Mouse (Mus musculus) neural tube, embryonic 12.5 days (tissue): Measurements from ENCODE around the gene Zbtb12. TPM values are rescaled to one million over a fixed set of nuclear protein-coding genes. Genes with fewer than 3 reads are reported as not detected.

Experiments
- ATAC-seq: fragments of 200-750 bp; cut with Nextera tagmentation; 2 replicates; pipeline ENCODE4 v1.8.0; 2017; ENCODE audit warnings: low read depth, mild to moderate bottlenecking, moderate TSS enrichment, moderate library complexity; ENCODE audit not compliant: low FRiP score
- H3K27ac ChIP-seq: fragments of 300-500 bp; sonication (generic); 2 replicates; pipeline ENCODE4 v1.5.1; 2016
- H3K27me3 ChIP-seq: fragments of 300-500 bp; sonication (generic); replicated peaks from 2 replicates; pipeline ENCODE4 v1.6.1; 2016; ENCODE audit warnings: mild to moderate bottlenecking
- H3K36me3 ChIP-seq: fragments of 300-500 bp; sonication (generic); 2 replicates; pipeline ENCODE4 v1.6.1; 2016; ENCODE audit warnings: mild to moderate bottlenecking
- H3K4me1 ChIP-seq: fragments of 300-500 bp; sonication (generic); 2 replicates; pipeline ENCODE4 v1.6.1; 2016
- H3K4me2 ChIP-seq: fragments of 300-500 bp; sonication (generic); replicated peaks from 2 replicates; pipeline ENCODE4 v1.6.1; 2016; ENCODE audit warnings: mild to moderate bottlenecking
- H3K4me3 ChIP-seq: fragments of 300-500 bp; sonication (generic); 2 replicates; pipeline ENCODE4 v1.5.1; 2016
- H3K9ac ChIP-seq: fragments of 300-500 bp; sonication (generic); 2 replicates; pipeline ENCODE4 v1.6.1; 2016; ENCODE audit warnings: mild to moderate bottlenecking
- H3K9me3 ChIP-seq: fragments of 300-500 bp; sonication (generic); 2 replicates; pipeline ENCODE4 v1.6.1; 2016; ENCODE audit warnings: mild to moderate bottlenecking
- WGBS: fragments of 180-500 bp; shearing (Covaris S2); methylation state at CpG from one replicate; pipeline ENCODE4 v1.1.7; 2016; 5-methylcytosine and 5-hydroxymethylcytosine counted together
- polyA plus RNA-seq: library from polyadenylated mRNA; unstranded; fragments of >200 nt; fragmentation: Nextera tagmentation; extraction: Ambion mirVana; gene quantifications from 2 replicates; pipeline ENCODE4 v1.2.1, GENCODE M21; 2016

The Zbtb12 gene
- polyA plus RNA-seq, 1 experiment from 2014 or later = 11.5 TPM

DNA sequence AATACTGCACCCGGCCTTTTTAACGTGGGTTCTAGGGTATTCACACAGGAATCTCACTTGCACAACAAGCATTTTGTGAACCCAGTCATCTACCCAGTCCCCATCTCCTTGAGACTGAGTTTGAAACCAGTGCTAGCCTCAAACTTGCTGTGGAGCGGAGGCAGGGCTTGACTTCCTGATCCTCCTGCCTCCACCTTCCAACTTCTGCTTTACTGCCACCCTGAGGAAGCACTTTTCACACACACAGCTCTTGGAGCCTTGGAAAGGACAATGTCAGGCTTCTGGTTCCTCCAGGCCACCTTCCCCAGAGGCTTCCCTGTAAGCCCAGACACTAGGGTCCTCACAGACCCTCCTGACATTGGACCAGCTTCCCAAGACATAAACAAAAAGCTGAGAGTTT, 4.0 kb downstream of the Zbtb12 start:
- H3K27ac ChIP-seq = no peak overlapping the region
- no peaks in the 10 kb centered on the region for H3K4me1 ChIP-seq
- H3K4me3 ChIP-seq = no peak overlapping the region
- peaks cover 8% of the 10 kb centered on the region for H3K27me3 ChIP-seq
- no peaks in the 10 kb centered on the region for H3K36me3 ChIP-seq
- H3K9ac ChIP-seq = no peak overlapping the region
- 66% methylated on average over 3 of the region's 3 CpGs for WGBS
- no peak for ATAC-seq
- H3K4me2 ChIP-seq = no peak overlapping the region
- H3K9me3 ChIP-seq = no peaks in the 10 kb centered on the region

DNA sequence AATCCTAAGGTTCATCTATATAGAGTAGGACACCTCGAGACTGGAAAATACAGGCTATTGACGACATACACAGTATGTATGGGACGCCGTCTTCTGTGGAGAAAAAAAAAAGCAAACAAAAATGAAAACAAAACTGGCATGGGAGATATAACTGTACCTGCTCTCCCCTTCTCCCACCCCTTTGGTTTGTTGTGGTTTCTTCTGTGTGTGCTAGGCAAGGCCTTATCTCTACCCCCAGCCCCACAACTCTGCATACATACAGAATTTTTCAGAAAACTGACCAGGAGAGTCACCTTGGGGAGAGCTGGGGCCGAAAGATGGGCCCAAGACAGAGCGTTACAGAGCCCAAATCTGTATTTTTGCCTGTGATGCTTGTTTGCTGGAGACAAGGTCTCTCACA, 5.4 kb downstream of the Zbtb12 start:
- Histone ChIP-seq H3K4me1 (no peaks in the 10 kb centered on the region), H3K36me3 (no peaks in the 10 kb centered on the region), H3K27me3 (peaks cover 8% of the 10 kb centered on the region), H3K9me3 (no peaks in the 10 kb centered on the region), H3K27ac (no peak overlapping the region), H3K4me2 (no peak overlapping the region), H3K9ac (no peak overlapping the region), H3K4me3 (no peak overlapping the region)
- WGBS = 87% methylated on average over 6 of the region's 6 CpGs
- ATAC-seq = no peak

- Histone ChIP-seq H3K4me2 (no peak overlapping the region), H3K36me3 (no peaks in the 10 kb centered on the region), H3K4me1 (no peaks in the 10 kb centered on the region), H3K4me3 (no peak overlapping the region), H3K27me3 (peaks cover 8% of the 10 kb centered on the region), H3K9me3 (no peaks in the 10 kb centered on the region), H3K27ac (no peak overlapping the region), H3K9ac (no peak overlapping the region)
- 84% methylated on average over 3 of the region's 3 CpGs for WGBS
- ATAC-seq = no peak
Observed at GRCm38 (mm10) chr17:34885615-34886014, 6.3 kb downstream of the Zbtb12 start.

DNA sequence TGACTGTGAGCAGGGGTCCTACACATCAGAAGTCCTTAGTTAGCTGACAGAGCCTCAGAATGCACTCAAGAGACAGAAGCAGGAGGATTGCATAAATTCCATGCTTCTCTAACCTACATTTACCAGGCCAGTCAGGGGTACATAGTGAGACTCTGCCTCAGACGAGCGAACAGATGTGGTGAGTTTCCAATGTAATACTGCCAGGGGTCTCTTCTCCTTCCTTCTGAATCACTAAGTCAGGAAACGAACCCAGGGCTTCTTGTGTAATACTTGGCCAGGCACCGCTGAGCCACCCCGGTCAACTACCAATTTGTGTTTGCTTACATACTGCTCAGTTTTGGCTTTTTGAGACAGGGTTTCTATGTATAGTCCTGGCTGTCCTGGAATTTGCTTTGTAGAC, 8.7 kb downstream of the Zbtb12 start:
- Histone ChIP-seq H3K4me1 (no peaks in the 10 kb centered on the region), H3K36me3 (no peaks in the 10 kb centered on the region), H3K27ac (no peak overlapping the region), H3K9me3 (no peaks in the 10 kb centered on the region), H3K9ac (no peak overlapping the region), H3K4me2 (no peak overlapping the region), H3K4me3 (no peak overlapping the region), H3K27me3 (no peaks in the 10 kb centered on the region)
- no peak for ATAC-seq
- WGBS = 89% methylated on average over 5 of the region's 5 CpGs

DNA sequence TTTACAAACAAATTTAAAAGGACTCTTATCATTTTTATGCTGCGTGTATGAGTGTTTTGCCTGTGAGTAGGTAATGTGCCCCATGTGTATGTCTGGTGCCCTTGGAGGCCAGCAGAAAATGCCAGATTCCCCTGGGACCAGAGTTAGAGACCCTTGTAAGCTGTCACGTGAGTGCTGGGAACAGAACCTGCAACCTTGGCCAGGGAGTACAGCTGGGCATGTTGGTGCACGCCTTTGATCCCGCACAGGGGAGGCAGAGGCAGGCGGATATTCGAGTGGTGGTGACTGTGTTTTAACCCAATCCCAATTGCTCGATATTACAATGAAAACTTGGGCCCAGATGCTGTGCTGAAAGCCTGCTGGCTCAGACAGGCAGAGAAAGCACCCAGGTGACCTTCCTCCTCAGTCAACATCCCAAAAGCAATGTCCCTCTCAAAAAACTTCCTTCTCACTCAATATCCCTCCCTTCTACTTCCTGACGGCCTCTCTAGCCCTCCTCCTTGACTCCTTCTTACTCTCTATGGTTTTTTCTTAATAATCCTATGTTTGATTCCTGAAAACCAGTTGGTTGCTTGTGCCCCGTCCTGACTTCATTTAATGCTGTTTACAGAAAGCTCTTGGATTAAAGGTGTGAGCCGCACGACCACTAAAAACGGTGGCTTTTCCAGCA, 10.9 kb downstream of the Zbtb12 start:
- ATAC-seq = no peak
- no peaks in the 10 kb centered on the region for H3K36me3 ChIP-seq
- no peaks in the 10 kb centered on the region for H3K9me3 ChIP-seq
- no peak overlapping the region for H3K4me2 ChIP-seq
- no peak overlapping the region for H3K27ac ChIP-seq
- peaks cover 10% of the 10 kb centered on the region for H3K4me1 ChIP-seq
- 88% methylated on average over 12 of the region's 12 CpGs for WGBS
- H3K27me3 ChIP-seq = no peaks in the 10 kb centered on the region
- no peak overlapping the region for H3K4me3 ChIP-seq
- no peak overlapping the region for H3K9ac ChIP-seq

GRCm38 (mm10) chr17:34891377-34891776, 12.1 kb downstream of the Zbtb12 start:
- H3K9me3 ChIP-seq = no peaks in the 10 kb centered on the region
- H3K4me3 ChIP-seq = no peak overlapping the region
- no peak overlapping the region for H3K9ac ChIP-seq
- peaks cover 7% of the 10 kb centered on the region; the same call in 1 of the 2 replicates for H3K36me3 ChIP-seq
- H3K4me1 ChIP-seq = peaks cover 21% of the 10 kb centered on the region
- no peak overlapping the region for H3K27ac ChIP-seq
- no peaks in the 10 kb centered on the region for H3K27me3 ChIP-seq
- ATAC-seq = no peak
- WGBS = 95% methylated on average over 2 of the region's 2 CpGs
- no peak overlapping the region for H3K4me2 ChIP-seq

DNA sequence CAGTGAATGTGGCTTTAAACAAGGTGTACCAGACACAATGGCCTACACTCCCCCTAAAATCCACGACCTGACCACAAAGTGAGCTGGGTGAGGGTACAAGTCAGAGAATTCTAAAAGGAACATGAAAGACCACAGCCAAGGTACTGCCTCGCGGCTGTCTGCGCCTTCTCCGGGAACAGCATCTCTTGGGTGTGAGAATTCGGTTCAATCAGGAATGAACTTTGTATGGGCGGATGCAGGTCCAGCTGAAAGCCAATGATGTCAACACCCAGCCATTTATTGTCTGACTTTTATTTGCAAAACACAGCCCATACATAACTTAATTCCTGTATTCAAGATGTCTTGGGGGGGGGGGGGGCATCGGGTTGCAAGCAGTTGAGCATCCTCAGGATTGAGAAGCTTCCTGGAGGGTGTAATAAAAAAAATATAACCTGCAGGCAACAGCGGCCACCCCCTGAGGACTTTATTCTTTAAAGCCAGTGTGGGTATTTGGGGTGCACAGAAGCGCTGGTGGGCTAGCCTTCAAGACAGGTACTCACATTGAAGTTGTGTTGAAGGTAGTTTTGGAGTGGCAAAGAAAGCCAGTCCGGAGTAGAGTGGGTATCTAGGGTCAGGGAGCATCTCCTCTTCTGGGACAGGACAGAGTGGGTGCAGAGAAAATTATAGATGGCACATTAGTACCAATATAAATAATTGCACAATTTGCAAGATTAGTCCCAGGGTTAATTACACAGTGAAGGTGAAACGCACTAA, 14.0 kb downstream of the Zbtb12 start:
- no peak for ATAC-seq
- H3K27me3 ChIP-seq = no peaks in the 10 kb centered on the region
- WGBS = 65% methylated on average over 12 of the region's 12 CpGs
- H3K36me3 ChIP-seq = peaks cover 8% of the 10 kb centered on the region; the same call in 1 of the 2 replicates
- peaks cover 37% of the 10 kb centered on the region for H3K4me1 ChIP-seq
- no peak overlapping the region for H3K4me3 ChIP-seq
- 0 out of 2 replicates have a peak overlapping the region, but pooled peaks have one; percentile 95 for H3K9ac ChIP-seq
- H3K4me2 ChIP-seq = peak overlapping the region; percentile 98
- no peaks in the 10 kb centered on the region for H3K9me3 ChIP-seq
- H3K27ac ChIP-seq = 0 out of 2 replicates have a peak overlapping the region, but pooled peaks have one; percentile 1

GRCm38 (mm10) chr17:34894074-34894597, 14.9 kb downstream of the Zbtb12 start:
- under 1% methylated on average over 42 of the region's 51 CpGs for WGBS
- ATAC-seq = peak; percentile 85
- peak overlapping the region; percentile 88 for H3K4me3 ChIP-seq
- peaks cover 37% of the 10 kb centered on the region for H3K4me1 ChIP-seq
- H3K36me3 ChIP-seq = peaks cover 8% of the 10 kb centered on the region; the same call in 1 of the 2 replicates
- no peaks in the 10 kb centered on the region for H3K9me3 ChIP-seq
- peak overlapping the region; percentile 95 for H3K9ac ChIP-seq
- H3K27me3 ChIP-seq = no peaks in the 10 kb centered on the region
- peak overlapping the region; percentile 84 for H3K27ac ChIP-seq
- peak overlapping the region; percentile 98 for H3K4me2 ChIP-seq

- peak overlapping the region; percentile 95 for H3K9ac ChIP-seq
- peaks cover 41% of the 10 kb centered on the region for H3K4me1 ChIP-seq
- peaks cover 8% of the 10 kb centered on the region; the same call in 1 of the 2 replicates for H3K36me3 ChIP-seq
- H3K9me3 ChIP-seq = no peaks in the 10 kb centered on the region
- WGBS = 6% methylated on average over 51 of the region's 51 CpGs
- no peaks in the 10 kb centered on the region for H3K27me3 ChIP-seq
- H3K4me2 ChIP-seq = peak overlapping the region; percentile 98
- H3K27ac ChIP-seq = peak overlapping the region; percentile 84
- peak; percentile 34; the same call in 1 of the 2 replicates for ATAC-seq
- peak overlapping the region; percentile 88 for H3K4me3 ChIP-seq
Observed at GRCm38 (mm10) chr17:34894801-34895530, 15.7 kb downstream of the Zbtb12 start.

DNA sequence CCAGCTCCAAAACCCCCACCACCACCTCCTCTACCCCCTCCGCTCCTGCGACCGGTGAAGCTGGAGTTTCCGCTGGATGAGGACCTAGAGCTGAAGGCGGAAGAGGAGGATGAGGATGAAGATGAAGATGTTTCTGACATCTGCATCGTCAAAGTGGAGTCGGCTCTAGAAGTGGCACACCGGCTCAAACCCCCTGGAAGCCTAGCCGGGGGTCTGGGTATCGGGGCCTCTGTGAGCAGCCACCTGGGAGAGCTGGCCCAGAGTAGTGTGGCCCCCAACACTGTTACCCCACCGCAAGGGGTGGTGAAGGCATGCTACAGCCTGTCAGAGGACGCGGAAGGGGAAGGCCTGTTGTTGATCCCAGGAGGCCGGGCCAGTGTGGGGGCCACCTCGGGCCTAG, 16.4 kb downstream of the Zbtb12 start:
- H3K27me3 ChIP-seq = no peaks in the 10 kb centered on the region
- peak overlapping the region; percentile 88 for H3K4me3 ChIP-seq
- no peaks in the 10 kb centered on the region for H3K9me3 ChIP-seq
- peaks cover 8% of the 10 kb centered on the region; the same call in 1 of the 2 replicates for H3K36me3 ChIP-seq
- ATAC-seq = no peak
- 96% methylated on average over 15 of the region's 15 CpGs for WGBS
- H3K4me2 ChIP-seq = peak overlapping the region; percentile 98
- peaks cover 41% of the 10 kb centered on the region for H3K4me1 ChIP-seq
- H3K27ac ChIP-seq = no peak overlapping the region
- H3K9ac ChIP-seq = peak overlapping the region; percentile 95

- ATAC-seq = no peak
- peaks cover 41% of the 10 kb centered on the region for H3K4me1 ChIP-seq
- 0 out of 2 replicates have a peak overlapping the region, but pooled peaks have one; percentile 5 for H3K4me3 ChIP-seq
- H3K9me3 ChIP-seq = no peaks in the 10 kb centered on the region
- H3K27me3 ChIP-seq = no peaks in the 10 kb centered on the region
- H3K36me3 ChIP-seq = peaks cover 12% of the 10 kb centered on the region
- no peak overlapping the region for H3K27ac ChIP-seq
- no peak overlapping the region for H3K9ac ChIP-seq
- H3K4me2 ChIP-seq = peak overlapping the region; percentile 98
- 89% methylated on average over 17 of the region's 17 CpGs for WGBS
Observed at GRCm38 (mm10) chr17:34896366-34896765, 17.1 kb downstream of the Zbtb12 start.
